Mouse (Mus musculus) lung, postnatal 0 days (tissue): ENCODE results near the gene Matn1.

ENCODE experiments used
- CTCF ChIP-seq: IDR thresholded peaks from 2 replicates; pipeline ENCODE4 v1.5.1; 2016; ENCODE audit warnings: antibody characterized with exemption, mild to moderate bottlenecking
- EP300 ChIP-seq: IDR thresholded peaks from 2 replicates; pipeline ENCODE4 v1.6.1; 2016; ENCODE audit warnings: antibody characterized with exemption, mild to moderate bottlenecking, control low read depth

DNA sequence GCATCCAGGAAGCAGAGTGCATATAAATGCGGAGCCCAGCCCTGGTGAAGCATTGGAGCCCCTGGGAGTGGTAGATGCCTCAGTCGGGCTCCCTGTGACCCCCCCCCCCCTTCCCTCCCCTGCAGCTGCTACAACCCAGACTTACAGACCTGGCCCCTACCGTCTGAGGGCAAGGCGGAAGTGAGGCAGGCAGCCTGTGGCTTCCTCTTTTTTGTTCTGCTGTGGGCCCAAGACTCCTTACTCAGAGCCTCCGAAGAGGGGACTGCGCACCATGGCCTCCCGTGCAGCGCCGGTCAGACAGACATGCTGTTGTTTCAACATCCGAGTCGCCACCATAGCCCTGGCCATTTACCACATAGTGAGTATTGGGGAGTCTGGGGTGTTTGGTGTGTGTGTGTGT lies 31.1 kb upstream of the Matn1 start, which contains the start of gene Laptm5:
- no peak for TF ChIP-seq CTCF
- TF ChIP-seq EP300 = no peak
